Mouse (Mus musculus) adrenal gland, adult 8-10 months (tissue): ENCODE data around the gene Tns1. TPM values are rescaled to one million over a fixed set of nuclear protein-coding genes. Genes with fewer than 3 reads are reported as not detected.
"Not testable (repeated sequence)": the region's sequence is repeated elsewhere in the genome, so short reads cannot be mapped to it uniquely, and the experiment has no call there.

Experiments used
- DNase-seq: peaks from one replicate; pipeline ENCODE4 v3.0.0; 2022
- total RNA-seq, 4 experiments: library from RNA; stranded (reverse); gene quantifications; 2 replicates each; pipeline ENCODE4 v1.2.4; 2022

Tns1 gene
- total RNA-seq, 4 experiments from 2014 or later: 461 to 578 (median 489) TPM

- peak; percentile 4 for DNase-seq
These were observed 214.9 kb downstream of the Tns1 start for GRCm38 (mm10) chr1:73909191-73909983.

GRCm38 (mm10) chr1:73908081-73908960, 215.9 kb downstream of the Tns1 start:
- peak; percentile 37 for DNase-seq

DNA sequence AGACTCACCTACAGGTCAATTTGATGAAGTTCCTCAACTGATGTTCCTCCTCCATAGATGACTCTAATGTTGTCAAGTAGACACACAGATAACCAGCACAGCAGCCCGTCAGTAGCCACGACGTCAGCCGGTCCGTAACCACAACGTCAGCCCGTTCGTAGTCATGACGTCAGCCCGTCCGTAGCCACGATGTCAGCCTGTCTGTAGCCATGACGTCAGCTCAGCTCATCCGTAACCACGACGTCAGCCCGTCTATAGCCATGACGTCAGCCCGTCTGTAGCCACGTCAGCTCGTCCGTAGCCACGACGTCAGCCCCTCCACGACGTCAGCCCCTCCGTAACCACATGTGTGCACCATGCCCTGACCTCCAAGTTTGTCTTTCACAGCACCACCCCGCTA, 217.1 kb downstream of the Tns1 start:
- DNase-seq: peak; percentile 1

GRCm38 (mm10) chr1:73906376-73906775, 217.9 kb downstream of the Tns1 start:
- DNase-seq: peak; percentile 25

GRCm38 (mm10) chr1:73905811-73906190, 218.4 kb downstream of the Tns1 start:
- peak; percentile 26 for DNase-seq

GRCm38 (mm10) chr1:73905111-73905810, 219.0 kb downstream of the Tns1 start:
- DNase-seq: peak; percentile 69

DNA sequence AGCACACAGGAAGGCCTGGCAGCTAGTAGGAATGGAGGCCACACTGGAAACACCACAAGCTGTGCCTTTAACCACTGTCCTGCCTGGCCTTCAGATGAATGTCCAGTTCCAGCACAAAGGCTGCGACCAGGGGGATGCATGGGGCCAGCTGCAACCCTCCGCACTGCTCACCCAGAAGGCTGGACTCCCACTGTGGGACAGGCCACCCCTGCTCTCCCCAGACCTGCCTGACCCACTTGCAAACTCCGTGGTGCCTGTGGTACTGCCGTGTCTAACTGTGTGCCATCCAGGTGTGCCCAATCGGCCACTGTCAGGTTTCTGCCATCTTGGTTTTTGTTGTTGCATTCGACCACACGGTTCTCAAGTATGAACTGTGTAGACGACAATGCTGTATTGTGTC, 219.6 kb downstream of the Tns1 start:
- peak; percentile 14 for DNase-seq

DNA sequence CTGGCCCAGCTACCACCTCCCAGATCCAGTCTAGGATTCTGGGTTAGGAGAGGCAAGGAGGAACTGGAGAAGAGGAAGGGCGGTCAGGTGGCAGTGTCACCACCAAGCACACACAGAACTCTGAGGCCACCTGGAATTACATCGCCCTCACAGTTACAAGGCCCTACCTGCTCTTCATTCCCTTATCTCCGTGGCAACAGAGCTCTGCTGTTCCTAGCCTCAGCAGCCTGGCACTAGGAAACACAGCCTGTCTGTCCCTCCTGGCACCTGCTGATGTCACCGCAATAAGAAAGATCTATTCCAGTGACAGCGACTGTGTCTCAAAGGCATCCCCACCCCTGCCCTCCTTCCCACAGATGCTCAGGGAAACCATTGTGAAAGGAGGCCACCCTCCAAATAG, 221.2 kb downstream of the Tns1 start:
- DNase-seq: no peak

DNA sequence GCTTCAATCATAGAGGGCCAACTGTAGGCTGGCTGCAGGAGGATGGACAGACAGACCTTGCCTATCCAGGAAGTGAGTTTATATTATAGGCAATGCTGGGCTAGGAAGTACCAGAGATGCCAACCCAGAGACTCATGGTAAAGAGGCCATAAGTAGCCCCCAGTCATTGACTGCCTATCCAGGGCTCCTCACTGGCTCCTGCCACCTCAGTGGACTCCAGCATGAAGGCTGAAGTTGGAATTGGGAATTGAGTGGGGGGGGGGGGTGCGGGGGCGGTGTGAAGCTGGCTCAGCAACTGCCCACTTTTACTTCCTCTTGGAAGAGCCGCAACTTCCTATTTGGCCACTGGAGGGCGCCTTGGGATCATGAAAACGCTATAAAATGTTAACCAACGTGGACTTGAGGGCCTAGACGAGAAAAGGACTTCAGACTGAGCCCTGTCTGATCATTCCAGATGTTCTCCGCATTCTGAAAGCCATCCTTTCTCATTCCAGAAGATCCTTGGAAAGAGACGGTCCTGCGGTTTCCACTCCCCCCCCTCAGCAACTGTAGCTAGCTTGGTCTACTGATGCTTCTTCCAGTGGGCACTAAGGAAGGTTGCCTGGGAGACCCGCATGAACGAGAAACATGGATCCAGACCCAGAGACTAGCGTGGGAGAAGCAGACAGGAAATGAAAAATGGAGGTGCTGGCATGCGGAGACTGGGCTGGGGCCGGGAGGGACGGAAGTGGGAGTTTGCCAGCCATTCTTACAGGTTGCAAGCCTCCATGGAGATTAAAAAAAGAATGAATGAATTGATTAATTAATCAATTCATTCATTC, 221.9 kb downstream of the Tns1 start:
- DNase-seq: no peak

DNA sequence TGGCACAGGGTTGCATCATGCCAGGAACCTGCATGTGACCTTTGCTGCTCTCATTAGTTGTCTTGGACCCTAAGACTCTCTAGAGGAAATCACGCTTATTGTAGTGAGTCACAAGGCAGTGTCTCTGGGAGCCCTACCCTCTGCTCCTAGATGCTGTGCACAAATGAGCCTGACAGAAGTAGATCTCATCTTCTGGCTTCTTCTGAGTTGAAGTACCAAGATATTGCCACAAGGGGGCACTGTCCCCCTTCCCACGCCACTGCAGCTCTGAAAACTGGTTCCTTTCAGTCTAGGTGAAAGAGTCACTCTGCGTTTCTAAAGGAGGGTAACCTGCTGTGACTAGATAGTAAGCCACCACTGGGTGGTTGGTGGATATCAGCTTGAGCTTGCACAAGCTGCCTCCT, 222.8 kb downstream of the Tns1 start:
- DNase-seq: peak; percentile 41

DNA sequence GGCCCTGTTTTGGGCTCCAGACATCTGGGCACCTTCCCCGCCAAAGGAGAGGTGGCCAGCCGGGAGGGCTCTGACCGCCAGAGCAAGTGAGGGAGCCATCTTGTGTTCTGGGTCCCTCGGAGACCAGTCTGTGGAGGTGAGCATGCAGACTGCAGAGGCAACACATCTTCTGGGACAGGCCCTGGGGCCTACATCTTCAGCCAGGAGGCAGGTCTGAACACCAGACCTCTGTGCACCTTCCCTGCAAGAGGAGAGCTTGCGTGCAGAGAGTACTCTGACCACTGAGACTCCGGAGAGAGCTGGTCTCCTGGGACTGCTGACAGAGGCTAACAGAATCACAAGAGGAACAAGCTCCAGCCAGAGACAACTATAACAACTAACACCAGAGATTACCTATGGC, 228.8 kb downstream of the Tns1 start:
- not testable (repeated sequence) for DNase-seq

GRCm38 (mm10) chr1:73880731-73881130, 243.5 kb downstream of the Tns1 start:
- DNase-seq: no peak

DNA sequence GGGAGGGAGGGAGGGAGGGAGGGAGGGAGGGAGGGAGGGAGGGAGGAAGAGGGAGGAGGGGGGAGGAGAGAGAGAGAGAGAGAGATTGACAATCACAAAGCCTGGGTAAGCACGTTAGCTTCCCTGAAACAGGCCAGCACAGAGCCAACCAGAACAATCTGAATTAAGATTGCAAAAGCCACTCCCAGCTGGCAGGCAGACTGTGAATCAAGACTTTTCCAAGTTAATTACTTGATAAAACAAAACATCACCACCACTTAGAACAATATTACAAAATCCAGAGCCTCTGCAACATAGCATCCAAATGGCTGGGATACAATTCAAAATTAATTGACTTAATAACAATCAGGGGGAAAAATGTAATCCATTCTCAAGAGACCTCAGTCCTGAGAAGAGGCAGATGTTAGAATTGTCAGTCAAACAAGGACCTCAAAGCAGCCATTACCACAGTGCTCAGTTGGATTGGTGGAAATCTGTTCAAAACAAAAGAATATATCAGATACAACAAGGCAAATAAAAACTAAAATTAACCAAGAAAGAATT, 248.5 kb downstream of the Tns1 start:
- no peak for DNase-seq

GRCm38 (mm10) chr1:73864314-73864713, 259.9 kb downstream of the Tns1 start:
- no peak for DNase-seq

DNA sequence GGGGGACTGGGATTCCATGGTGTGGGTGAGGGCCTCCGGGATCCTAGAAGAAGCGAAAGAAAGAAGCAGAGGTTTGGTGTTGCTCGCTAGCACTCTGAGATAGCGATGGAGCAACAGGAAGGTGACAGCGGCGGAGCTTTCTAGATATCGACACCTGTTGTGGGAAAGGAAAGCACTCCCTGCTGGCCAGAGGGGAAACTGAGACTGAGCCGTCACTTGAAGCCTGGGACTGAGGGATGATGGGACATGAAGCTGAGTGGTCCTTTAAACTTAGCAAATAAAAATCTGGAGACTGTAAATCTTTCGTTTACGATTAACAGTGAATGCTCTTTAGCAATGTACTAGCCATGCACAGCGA, 261.2 kb downstream of the Tns1 start:
- DNase-seq: no peak

- DNase-seq: peak; percentile 6
These were observed 261.8 kb downstream of the Tns1 start for GRCm38 (mm10) chr1:73862323-73863073.

- no peak for DNase-seq
These were observed 263.8 kb downstream of the Tns1 start for GRCm38 (mm10) chr1:73860421-73860820.
